Mouse (Mus musculus) small intestine, adult 2 months (tissue): ENCODE results near the gene Il16. TPM values are rescaled to one million over a fixed set of nuclear protein-coding genes. Genes with fewer than 3 reads are reported as not detected.

Experiments
- H3K27ac ChIP-seq: fragments of 200-500 bp; 2 replicates; pipeline ENCODE4 v1.5.1; 2012; ENCODE audit warnings: low read depth, low read length, control low read depth, inconsistent platforms; ENCODE audit not compliant: insufficient read depth
- H3K27me3 ChIP-seq: fragments of 200-500 bp; 2 replicates; pipeline ENCODE4 v1.6.1; 2012; ENCODE audit warnings: mild to moderate bottlenecking, moderate library complexity, low read length, inconsistent platforms; ENCODE audit not compliant: control insufficient read depth, insufficient read depth
- H3K36me3 ChIP-seq: fragments of 200-500 bp; 2 replicates; pipeline ENCODE4 v1.6.1; 2012; ENCODE audit warnings: mild to moderate bottlenecking, low read length, control low read depth, inconsistent platforms; ENCODE audit not compliant: control insufficient read depth, insufficient read depth
- H3K4me1 ChIP-seq: fragments of 200-500 bp; 2 replicates; pipeline ENCODE4 v1.6.1; 2012; ENCODE audit warnings: low read length, inconsistent platforms, mixed read lengths; ENCODE audit not compliant: control insufficient read depth, insufficient read depth, insufficient read length
- H3K4me3 ChIP-seq: fragments of 200-500 bp; 2 replicates; pipeline ENCODE4 v1.5.1; 2012; ENCODE audit warnings: low read depth, mild to moderate bottlenecking, control low read depth, inconsistent platforms, low read length, moderate library complexity
- CTCF ChIP-seq: fragments of 200-500 bp; IDR thresholded peaks from 2 replicates; pipeline ENCODE4 v1.5.1; 2012; ENCODE audit warnings: low read depth, mild to moderate bottlenecking, control low read depth, inconsistent platforms, low read length, moderate library complexity, mixed read lengths; ENCODE audit not compliant: insufficient replicate concordance, insufficient read length; ENCODE audit errors: extremely low read depth
- POLR2A ChIP-seq: fragments of 200-500 bp; IDR thresholded peaks from 2 replicates; pipeline ENCODE4 v1.6.1; 2012; ENCODE audit warnings: low read depth, mild to moderate bottlenecking, control low read depth, inconsistent platforms, low read length, moderate library complexity
- WGBS: fragments of 180-500 bp; shearing (Covaris S2); methylation state at CpG from one replicate; pipeline ENCODE4 v1.1.7; 2018; 5-methylcytosine and 5-hydroxymethylcytosine counted together
- polyA plus RNA-seq: library from polyadenylated mRNA; depleted of rRNA; stranded (reverse); fragments of >200 nt; gene quantifications from 2 replicates; pipeline ENCODE4 v1.2.3, GENCODE M21; 2012; rRNA removed

The Il16 gene
- polyA plus RNA-seq = 3.3 and 6.3 TPM in 2 replicates

DNA sequence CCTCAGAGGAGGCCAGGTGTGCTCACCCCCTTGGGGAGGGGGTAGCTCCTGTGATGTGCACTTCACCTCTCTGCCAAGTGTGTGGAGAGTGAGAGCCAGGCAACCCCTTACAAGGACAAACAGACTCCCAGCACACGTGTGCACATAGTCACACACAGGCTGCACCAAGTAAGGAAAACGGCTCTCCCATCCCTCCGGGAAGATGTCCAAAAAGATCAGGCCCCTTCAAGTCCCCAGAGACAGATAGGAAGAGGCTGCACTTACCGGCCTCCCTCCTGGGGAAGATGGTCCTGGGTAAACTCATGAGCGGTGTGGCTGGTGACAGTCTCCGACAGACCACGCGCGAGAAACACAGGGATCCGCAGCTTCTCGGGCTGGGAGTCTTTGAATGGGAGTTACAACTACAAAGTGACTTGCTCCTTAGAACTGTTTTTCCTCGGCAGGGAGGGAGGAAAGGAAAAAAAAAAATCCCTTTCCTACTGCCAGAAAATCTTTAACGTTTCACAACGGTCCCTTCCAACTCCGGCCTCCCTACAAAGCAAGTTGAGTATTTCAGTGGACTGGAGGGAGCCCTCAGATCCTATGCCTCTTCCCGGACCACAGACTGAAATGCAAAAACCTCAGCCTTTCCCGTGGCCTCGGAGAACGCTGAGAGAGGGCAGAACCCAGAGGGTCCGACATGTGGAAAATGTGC, at the start of gene Il16:
TSS of gene Il16 (minus strand) at position 314 of the 694 bp plus-strand sequence.
- Histone ChIP-seq H3K4me1 (no peaks in the 10 kb centered on the region), H3K4me3 (peak within 1 kb of the TSS; percentile 23), H3K27ac (peak within 1 kb of the TSS; percentile 57), H3K27me3 (no peaks in the 10 kb centered on the region), H3K36me3 (no peaks in the 10 kb centered on the region)
- 38% methylated on average over 20 of the region's 20 CpGs for whole genome bisulfite sequencing
- TF ChIP-seq CTCF = no peak
- TF ChIP-seq POLR2A = no peak

DNA sequence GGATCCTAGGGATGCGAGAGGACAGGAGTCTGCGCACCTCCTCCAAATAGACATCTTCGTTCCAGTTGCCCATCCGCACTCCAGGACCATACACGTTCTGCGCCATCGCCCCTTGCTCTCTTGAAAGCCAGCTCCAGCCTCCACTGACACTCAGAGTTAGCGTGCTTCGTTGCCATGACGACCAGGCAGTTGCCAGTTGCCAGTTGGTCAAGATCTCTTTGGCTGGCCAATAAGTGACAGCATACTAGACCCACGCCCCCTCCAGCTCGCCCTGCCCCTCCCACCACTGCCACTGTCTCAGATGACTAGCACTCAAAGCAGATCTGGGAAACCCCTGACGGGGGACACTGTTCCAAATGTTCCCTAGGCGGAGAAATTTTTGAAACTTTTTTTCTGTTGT, 49.2 kb upstream of the Il16 start, which contains the start of gene Cfap161:
TSS of gene Cfap161 (minus strand) at position 176 of the 400 bp plus-strand sequence.
- 23% methylated on average over 14 of the region's 14 CpGs for WGBS
- H3K4me3 ChIP-seq = no peak within 1 kb of the TSS
- H3K4me1 ChIP-seq = no peaks in the 10 kb centered on the region
- no peaks in the 10 kb centered on the region for H3K27me3 ChIP-seq
- TF ChIP-seq CTCF (no peak), POLR2A (no peak)
- no peak within 1 kb of the TSS for H3K27ac ChIP-seq
- H3K36me3 ChIP-seq = no peaks in the 10 kb centered on the region

- H3K4me1 ChIP-seq = no peaks in the 10 kb centered on the region
Observed at GRCm38 (mm10) chr7:83794006-83794683, 48.6 kb upstream of the Il16 start.

DNA sequence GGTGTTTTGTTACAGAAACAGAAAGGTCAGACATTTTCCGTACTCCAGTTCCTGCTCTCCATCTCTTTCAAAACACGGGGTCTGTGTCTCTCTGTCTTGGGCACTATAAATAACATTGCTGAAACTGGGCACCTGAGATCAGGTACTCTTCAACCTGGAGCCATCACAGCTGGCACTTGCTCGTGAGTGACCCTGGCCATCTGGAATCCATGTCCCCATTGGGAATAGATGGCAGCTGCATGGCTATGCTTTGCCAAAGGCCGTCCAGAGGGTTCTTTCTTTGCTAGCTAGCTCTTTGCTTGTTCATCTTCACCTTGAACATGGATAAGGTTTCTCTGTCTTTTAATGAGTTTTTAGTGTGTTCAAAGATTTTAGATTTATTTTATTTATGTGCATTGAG, 35.4 kb upstream of the Il16 start:
- no peak for TF ChIP-seq POLR2A
- Histone ChIP-seq H3K27ac (no peak overlapping the region), H3K4me1 (no peaks in the 10 kb centered on the region), H3K4me3 (no peak overlapping the region), H3K36me3 (no peaks in the 10 kb centered on the region), H3K27me3 (no peaks in the 10 kb centered on the region; the same call in 1 of the 2 replicates)
- 95% methylated on average over 4 of the region's 4 CpGs for WGBS

More at GRCm38 (mm10) chr7:83794006-83794683, 48.6 kb upstream of the Il16 start:
- TF ChIP-seq POLR2A (no peak), CTCF (no peak)
- no peak overlapping the region for H3K27ac ChIP-seq
- H3K36me3 ChIP-seq = no peaks in the 10 kb centered on the region
- WGBS = 46% methylated on average over 11 of the region's 11 CpGs
- no peak overlapping the region for H3K4me3 ChIP-seq
- no peaks in the 10 kb centered on the region for H3K27me3 ChIP-seq

GRCm38 (mm10) chr7:83780026-83780425, 34.5 kb upstream of the Il16 start:
- Histone ChIP-seq H3K27me3 (no peaks in the 10 kb centered on the region; the same call in 1 of the 2 replicates), H3K36me3 (no peaks in the 10 kb centered on the region), H3K4me1 (no peaks in the 10 kb centered on the region), H3K27ac (no peak overlapping the region), H3K4me3 (no peak overlapping the region)
- WGBS = 77% methylated on average over 4 of the region's 4 CpGs
- no peak for TF ChIP-seq CTCF
- TF ChIP-seq POLR2A = no peak

- no peaks in the 10 kb centered on the region for H3K4me1 ChIP-seq
- WGBS = 75% methylated on average over 2 of the region's 2 CpGs
- TF ChIP-seq POLR2A (no peak), CTCF (no peak)
- no peaks in the 10 kb centered on the region; the same call in 1 of the 2 replicates for H3K27me3 ChIP-seq
- H3K4me3 ChIP-seq = no peak overlapping the region
- H3K27ac ChIP-seq = no peak overlapping the region
- H3K36me3 ChIP-seq = no peaks in the 10 kb centered on the region
Observed at GRCm38 (mm10) chr7:83779028-83779427, 33.5 kb upstream of the Il16 start.

- H3K4me1 ChIP-seq = no peaks in the 10 kb centered on the region
- H3K27me3 ChIP-seq = no peaks in the 10 kb centered on the region; the same call in 1 of the 2 replicates
- H3K4me3 ChIP-seq = no peak overlapping the region
- no peak overlapping the region for H3K27ac ChIP-seq
- H3K36me3 ChIP-seq = no peaks in the 10 kb centered on the region
- WGBS = 71% methylated on average over 2 of the region's 2 CpGs
- TF ChIP-seq POLR2A (no peak), CTCF (no peak)
Observed at GRCm38 (mm10) chr7:83778516-83778915, 33.0 kb upstream of the Il16 start.
